Mouse (Mus musculus) brain, embryonic 14.5 days (tissue): ENCODE results near the gene 1700014D04Rik.

Source experiments
- CTCF ChIP-seq: fragments of 200-500 bp; IDR thresholded peaks from 2 replicates; pipeline ENCODE4 v1.5.1; 2012; ENCODE audit warnings: inconsistent platforms, mild to moderate bottlenecking, moderate library complexity, borderline replicate concordance; ENCODE audit not compliant: insufficient read depth, insufficient read length; ENCODE audit errors: extremely low read depth
- POLR2A ChIP-seq: fragments of 200-500 bp; IDR thresholded peaks from 2 replicates; pipeline ENCODE4 v1.6.1; 2012; ENCODE audit warnings: mild to moderate bottlenecking, inconsistent platforms, borderline replicate concordance; ENCODE audit not compliant: poor library complexity, insufficient read depth, insufficient read length, severe bottlenecking; ENCODE audit errors: extremely low read depth

- TF ChIP-seq CTCF, result no peak
- no peak for TF ChIP-seq POLR2A
These were observed 12.6 kb downstream of the 1700014D04Rik start for GRCm38 (mm10) chr13:59733936-59734335.
